Mouse (Mus musculus): ENCODE measurements around the gene Psmd9.
A peak's percentile ranks its signal among the peaks of the same experiment; 100 is the strongest.

Gene Psmd9

DNA sequence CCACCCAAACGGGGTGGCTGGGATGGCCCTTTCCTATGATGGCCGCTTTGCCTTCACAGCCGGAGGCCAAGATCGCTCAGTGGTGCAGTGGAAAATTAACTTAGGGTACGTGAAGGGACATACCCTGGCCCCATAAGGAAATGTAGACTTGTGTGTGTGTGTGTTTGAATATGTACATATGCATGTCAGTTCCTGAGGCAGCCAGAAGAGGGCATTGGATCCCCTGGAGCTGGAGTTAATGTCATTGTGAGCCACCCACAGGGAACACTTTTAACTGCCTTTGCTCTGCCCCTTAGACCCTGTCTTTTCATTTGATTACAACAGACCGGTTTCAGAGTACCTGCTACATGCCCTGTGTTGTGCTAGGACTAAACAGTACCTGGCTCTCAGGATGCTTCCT lies 129.3 kb downstream of the Psmd9 start:
- peak; percentile 40 for DNase-seq (ENCODE audit: low spot score)

All from embryo, embryonic 10.5 days (tissue).